9 mouse cellular contexts compared by ENCODE assay signal in genomic region chr11:95096608-95097373, GRCm38 (mm10). TPM values are rescaled to one million over a fixed set of nuclear protein-coding genes. Genes with fewer than 3 reads are reported as not detected.
DNase-seq lines count a peak whose midpoint lies in the region; ATAC-seq lines count a peak whose summit lies in the region.
"Had no signal": no experiment of that assay in that cellular context is flagged by ENCODE, and none has a peak within 500 bp of the region (broad histone marks: within the 10 kb centered on the region; RNA-seq: fewer than 3 reads in every experiment).

No protein-coding gene starts in this region.

- no peaks in the 10 kb centered on the region for H3K27me3 ChIP-seq in kidney, embryonic 14.5 days (ENCODE audit: control insufficient read depth, insufficient read depth, low read length)
- H3K27me3 ChIP-seq in embryonic facial prominence, embryonic 13.5 days, result peaks cover 3% of the 10 kb centered on the region; the same call in 1 of the 2 replicates
- H3K27me3 ChIP-seq in liver, embryonic 16.5 days (ENCODE audit: control insufficient read depth, insufficient read depth, low read depth, low read length), result no peaks in the 10 kb centered on the region; the same call in 1 of the 2 replicates
- H3K27me3 ChIP-seq: forebrain, embryonic 13.5 days had no signal

- H3K27ac ChIP-seq in kidney, embryonic 14.5 days (ENCODE audit: low read depth, low read length), result peak overlapping the region; percentile 55; the same call in 1 of the 2 replicates
- H3K27ac ChIP-seq in embryonic facial prominence, embryonic 13.5 days, result peak overlapping the region; percentile 52
- no peak overlapping the region for H3K27ac ChIP-seq in liver, embryonic 16.5 days (ENCODE audit: low read length)
- H3K27ac ChIP-seq: forebrain, embryonic 13.5 days had no signal

- H3K4me3 ChIP-seq in kidney, embryonic 14.5 days (ENCODE audit: low read length), result no peak overlapping the region
- H3K4me3 ChIP-seq in embryonic facial prominence, embryonic 13.5 days, result no peak overlapping the region
- no peak overlapping the region for H3K4me3 ChIP-seq in liver, embryonic 16.5 days (ENCODE audit: low read depth, low read length)
- H3K4me3 ChIP-seq: forebrain, embryonic 13.5 days had no signal

- ATAC-seq in kidney, embryonic 14.5 days (ENCODE audit: low FRiP score, low TSS enrichment), result peak; percentile 80
- ATAC-seq in embryonic facial prominence, embryonic 13.5 days (ENCODE audit: insufficient number of reproducible peaks, insufficient read depth, low FRiP score, low TSS enrichment, low read depth), result peak; percentile 44; the same call in 1 of the 2 replicates
- ATAC-seq in liver, embryonic 16.5 days (ENCODE audit: low read depth), result peak; percentile 74
- ATAC-seq: forebrain, embryonic 13.5 days had no signal

- 49% methylated on average over 4 of the region's 4 CpGs for WGBS in kidney, embryonic 14.5 days
- WGBS in embryonic facial prominence, embryonic 13.5 days, result 41% methylated on average over 4 of the region's 4 CpGs
- 57% methylated on average over 4 of the region's 4 CpGs for WGBS in liver, embryonic 16.5 days (ENCODE audit: insufficient replicate concordance)

- no peaks in the 10 kb centered on the region for H3K9me3 ChIP-seq in kidney, embryonic 14.5 days (ENCODE audit: control insufficient read depth, low read length)
- H3K9me3 ChIP-seq in embryonic facial prominence, embryonic 13.5 days, result 0 out of 2 replicates have a peak, but pooled peaks cover 4% of the 10 kb centered on the region
- no peaks in the 10 kb centered on the region for H3K9me3 ChIP-seq in liver, embryonic 16.5 days (replicated peaks; ENCODE audit: control insufficient read depth, low read length)
- H3K9me3 ChIP-seq: forebrain, embryonic 13.5 days had no signal

- peaks cover 30% of the 10 kb centered on the region for H3K4me1 ChIP-seq in kidney, embryonic 14.5 days (ENCODE audit: control insufficient read depth, insufficient read depth, low read length)
- H3K4me1 ChIP-seq in embryonic facial prominence, embryonic 13.5 days, result peaks cover 47% of the 10 kb centered on the region
- H3K4me1 ChIP-seq in liver, embryonic 16.5 days (ENCODE audit: control insufficient read depth, low read depth, low read length), result peaks cover 2% of the 10 kb centered on the region; the same call in 1 of the 2 replicates

- no peaks in the 10 kb centered on the region for H3K36me3 ChIP-seq in kidney, embryonic 14.5 days (ENCODE audit: control insufficient read depth, insufficient read depth, low read length)
- H3K36me3 ChIP-seq in embryonic facial prominence, embryonic 13.5 days, result no peaks in the 10 kb centered on the region
- H3K36me3 ChIP-seq in liver, embryonic 16.5 days (ENCODE audit: control insufficient read depth, insufficient read depth), result no peaks in the 10 kb centered on the region

- 0 out of 2 replicates have a peak overlapping the region, but pooled peaks have one; percentile 2 for H3K4me2 ChIP-seq in kidney, embryonic 14.5 days (replicated peaks; ENCODE audit: low read depth, low read length)
- no peak overlapping the region for H3K4me2 ChIP-seq in embryonic facial prominence, embryonic 13.5 days
- H3K4me2 ChIP-seq in liver, embryonic 16.5 days (ENCODE audit: low read depth, low read length), result no peak overlapping the region
- H3K4me2 ChIP-seq: forebrain, embryonic 13.5 days had no signal

- no peak overlapping the region for H3K9ac ChIP-seq in kidney, embryonic 14.5 days (ENCODE audit: low read depth, low read length)
- H3K9ac ChIP-seq in embryonic facial prominence, embryonic 13.5 days, result no peak overlapping the region
- no peak overlapping the region for H3K9ac ChIP-seq in liver, embryonic 16.5 days (ENCODE audit: low read depth, low read length)
- H3K9ac ChIP-seq: forebrain, embryonic 13.5 days had no signal

- DNase-seq in kidney, adult 18-20 months, result no peak
- peak; percentile 77 for DNase-seq in NIH3T3 (ENCODE audit: low read depth)
- no peak for DNase-seq in cerebellum, adult 9-10 months
- no peak for DNase-seq in right cerebral cortex, postnatal 25 days
- DNase-seq: cerebellum, adult 2 months had no signal

RNA-seq across cellular contexts. Expression of gene Itga3, which starts 20.2 kb away (rescaled TPM):
- polyA plus RNA-seq in kidney, embryonic 14.5 days (2014; fragmentation: Nextera tagmentation; extraction: Ambion mirVana), result 13.9 and 20.9 TPM in 2 replicates
- polyA plus RNA-seq in embryonic facial prominence, embryonic 13.5 days (2015; fragmentation: Nextera tagmentation; extraction: Ambion mirVana), result 7.0 and 9.2 TPM in 2 replicates
- polyA plus RNA-seq in liver, embryonic 16.5 days (2015; fragmentation: Nextera tagmentation; extraction: Ambion mirVana), result 1.7 and 2.2 TPM in 2 replicates

RNA-seq across cellular contexts. Expression of gene Dlx3, which starts 23.1 kb away (rescaled TPM):
- polyA plus RNA-seq in kidney, embryonic 14.5 days (2014; fragmentation: Nextera tagmentation; extraction: Ambion mirVana), result 0.71 and 1.2 TPM in 2 replicates
- 21.5 and 30.8 TPM in 2 replicates for polyA plus RNA-seq in embryonic facial prominence, embryonic 13.5 days (2015; fragmentation: Nextera tagmentation; extraction: Ambion mirVana)
- polyA plus RNA-seq in liver, embryonic 16.5 days (2015; fragmentation: Nextera tagmentation; extraction: Ambion mirVana), result not detected in 2 replicates
- polyA plus RNA-seq: forebrain, embryonic 13.5 days had no signal

RNA-seq across cellular contexts. Expression of gene Dlx4, which starts 49.3 kb away (rescaled TPM):
- polyA plus RNA-seq in kidney, embryonic 14.5 days (2014; fragmentation: Nextera tagmentation; extraction: Ambion mirVana), result not detected in 2 replicates
- polyA plus RNA-seq in embryonic facial prominence, embryonic 13.5 days (2015; fragmentation: Nextera tagmentation; extraction: Ambion mirVana), result 3.0 and 3.8 TPM in 2 replicates
- polyA plus RNA-seq in liver, embryonic 16.5 days (2015; fragmentation: Nextera tagmentation; extraction: Ambion mirVana), result 0.07 and 0.13 TPM in 2 replicates
- polyA plus RNA-seq: forebrain, embryonic 13.5 days had no signal

RNA-seq across cellular contexts. Expression of gene Pdk2, which starts 55.6 kb away (rescaled TPM):
- 30.0 and 46.5 TPM in 2 replicates for polyA plus RNA-seq in kidney, embryonic 14.5 days (2014; fragmentation: Nextera tagmentation; extraction: Ambion mirVana)
- 33.2 and 33.7 TPM in 2 replicates for polyA plus RNA-seq in embryonic facial prominence, embryonic 13.5 days (2015; fragmentation: Nextera tagmentation; extraction: Ambion mirVana)
- polyA plus RNA-seq in liver, embryonic 16.5 days (2015; fragmentation: Nextera tagmentation; extraction: Ambion mirVana), result 10.7 and 13.9 TPM in 2 replicates

Comparison
In these comparisons a context has a peak if more than half of its experiments do, and no peak if none do; other contexts are left out.
1. RNA of gene Dlx3, which starts 23.1 kb away (polyA plus RNA-seq): 21.5 to 30.8 TPM in embryonic facial prominence, embryonic 13.5 days; 0.71 to 1.2 TPM in kidney, embryonic 14.5 days and not detected in liver, embryonic 16.5 days; every median in the first group is over 10 times any median in the second.
2. Peak in every context shown above with its lines, with median percentiles within 50 percentile points of each other: ATAC-seq.